Mouse (Mus musculus) skeletal muscle tissue, adult 2 months (tissue): Measurements from ENCODE around the gene Ifi27.
"Not testable (repeated sequence)": the region's sequence is repeated elsewhere in the genome, so short reads cannot be mapped to it uniquely, and the experiment has no call there.

Source experiments
- DNase-seq: peaks from one replicate; pipeline ENCODE4 v3.0.0-alpha.2; 2012; ENCODE audit warnings: low read depth, low spot score

Gene Ifi27

GRCm38 (mm10) chr12:103433986-103434731 is at the start of gene Ifi27:
TSS of gene Ifi27 (plus strand) at chr12:103434211.
- peak; percentile 94 for DNase-seq

GRCm38 (mm10) chr12:103388505-103389347 is 45.3 kb upstream of the Ifi27 start, which contains the start of gene Otub2:
TSS of gene Otub2 (plus strand) at chr12:103388682.
- DNase-seq = peak; percentile 95

- DNase-seq = no peak
Observed at GRCm38 (mm10) chr12:103389348-103389727, 44.7 kb upstream of the Ifi27 start.

GRCm38 (mm10) chr12:103389982-103390381 is 44.0 kb upstream of the Ifi27 start:
- DNase-seq = no peak

- DNase-seq = no peak
Observed at GRCm38 (mm10) chr12:103391098-103391497, 42.9 kb upstream of the Ifi27 start.

- DNase-seq = no peak
Observed at GRCm38 (mm10) chr12:103393528-103393927, 40.5 kb upstream of the Ifi27 start.

GRCm38 (mm10) chr12:103395486-103396275 is 38.3 kb upstream of the Ifi27 start:
- no peak for DNase-seq

GRCm38 (mm10) chr12:103396751-103397150 is 37.3 kb upstream of the Ifi27 start:
- DNase-seq = no peak

GRCm38 (mm10) chr12:103404131-103404530 is 29.9 kb upstream of the Ifi27 start:
- DNase-seq = no peak

GRCm38 (mm10) chr12:103407720-103408119 is 26.3 kb upstream of the Ifi27 start, which contains the start of gene 9330161L09Rik:
TSS of gene 9330161L09Rik (minus strand) at chr12:103407820.
- DNase-seq = no peak

- no peak for DNase-seq
Observed at GRCm38 (mm10) chr12:103408144-103408543, 25.9 kb upstream of the Ifi27 start.

- DNase-seq = no peak
Observed at GRCm38 (mm10) chr12:103425016-103425728, 8.8 kb upstream of the Ifi27 start.

- DNase-seq = peak; percentile 99
Observed at GRCm38 (mm10) chr12:103425729-103426470, 8.1 kb upstream of the Ifi27 start, which contains the start of gene Ddx24. TSS of gene Ddx24 (minus strand) at chr12:103425830.

GRCm38 (mm10) chr12:103426710-103427109 is 7.3 kb upstream of the Ifi27 start:
- DNase-seq = no peak

GRCm38 (mm10) chr12:103433430-103433829 is 581 bp upstream of the Ifi27 start:
- no peak for DNase-seq

- no peak for DNase-seq
Observed at GRCm38 (mm10) chr12:103434861-103435260, 850 bp downstream of the Ifi27 start.

GRCm38 (mm10) chr12:103437601-103438000 is 3.6 kb downstream of the Ifi27 start:
- DNase-seq = no peak

- DNase-seq = peak; percentile 48
Observed at GRCm38 (mm10) chr12:103443524-103443923, 9.5 kb downstream of the Ifi27 start, which contains the start of gene Ifi27l2a. TSS of gene Ifi27l2a (minus strand) at chr12:103443680.

GRCm38 (mm10) chr12:103444261-103444660 is 10.2 kb downstream of the Ifi27 start:
- DNase-seq = not testable (repeated sequence)

- no peak for DNase-seq
Observed at GRCm38 (mm10) chr12:103445060-103445459, 11.0 kb downstream of the Ifi27 start.
